Mouse (Mus musculus) cerebellum, adult 2 months (tissue): Measurements from ENCODE around the gene Thsd7a. TPM values are rescaled to one million over a fixed set of nuclear protein-coding genes. Genes with fewer than 3 reads are reported as not detected.

Experiments used
- DNase-seq, 2 experiments: peaks; one replicate each; pipeline ENCODE4 v3.0.0; 2021
- H3K27ac ChIP-seq: fragments of 200-500 bp; 2 replicates; pipeline ENCODE4 v1.5.1; 2012; ENCODE audit warnings: low read length, control low read depth, inconsistent platforms; ENCODE audit not compliant: insufficient read depth
- H3K27me3 ChIP-seq: fragments of 200-500 bp; 2 replicates; pipeline ENCODE4 v1.6.1; 2012; ENCODE audit warnings: inconsistent platforms, mild to moderate bottlenecking, low read length, moderate library complexity; ENCODE audit not compliant: control insufficient read depth, insufficient read depth
- H3K4me1 ChIP-seq: fragments of 200-500 bp; 2 replicates; pipeline ENCODE4 v1.6.1; 2011; ENCODE audit warnings: low read length; ENCODE audit not compliant: control insufficient read depth, insufficient read depth
- H3K4me3 ChIP-seq: fragments of 200-500 bp; replicated peaks from 2 replicates; pipeline ENCODE3; 2011; ENCODE audit warnings: mild to moderate bottlenecking, low read depth, low read length, control low read depth; ENCODE audit not compliant: insufficient read depth
- CTCF ChIP-seq: fragments of 200-500 bp; IDR thresholded peaks from 2 replicates; pipeline ENCODE4 v1.5.1; 2011; ENCODE audit warnings: low read depth, mild to moderate bottlenecking, control low read depth, low read length, moderate library complexity, borderline replicate concordance; ENCODE audit not compliant: insufficient read depth
- POLR2A ChIP-seq: fragments of 200-500 bp; IDR thresholded peaks from 2 replicates; pipeline ENCODE4 v1.6.1; 2011; ENCODE audit warnings: low read length, control low read depth, borderline replicate concordance; ENCODE audit not compliant: insufficient read depth
- WGBS: fragments of 180-500 bp; shearing (Covaris S2); methylation state at CpG from one replicate; pipeline ENCODE4 v1.1.7; 2018; 5-methylcytosine and 5-hydroxymethylcytosine counted together
- polyA plus RNA-seq: library from polyadenylated mRNA; depleted of rRNA; stranded (reverse); fragments of >200 nt; gene quantifications from 2 replicates; pipeline ENCODE4 v1.2.3, GENCODE M21; 2012

The Thsd7a gene
- polyA plus RNA-seq, 1 experiment, result 10.4 TPM

DNA sequence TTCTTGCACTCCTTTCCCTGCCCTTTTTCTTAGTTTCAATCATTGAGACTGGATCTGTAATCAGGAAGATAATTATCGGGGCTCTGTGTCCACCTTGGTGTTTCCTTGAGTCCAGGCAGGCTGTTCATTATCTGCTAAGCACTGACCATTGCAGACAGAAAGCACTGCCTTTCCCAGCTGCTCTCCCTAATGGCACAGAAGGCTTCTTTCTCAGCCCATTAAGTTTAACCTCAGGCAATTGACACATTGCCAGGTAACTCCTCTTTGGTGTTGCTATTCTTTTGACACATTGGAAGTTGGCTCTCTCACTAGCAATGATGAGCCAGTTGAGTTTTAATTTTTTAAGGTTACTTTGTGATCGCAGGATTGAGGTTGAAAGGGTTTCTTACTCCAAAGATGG is 441.7 kb downstream of the Thsd7a start:
- no peaks in the 10 kb centered on the region for H3K27me3 ChIP-seq
- TF ChIP-seq POLR2A (no peak), CTCF (no peak)
- no peak overlapping the region for H3K27ac ChIP-seq
- no peak overlapping the region for H3K4me3 ChIP-seq
- no peaks in the 10 kb centered on the region for H3K4me1 ChIP-seq
- WGBS, result 19% methylated on average over 2 of the region's 2 CpGs
- peak in 1 of 2 experiments; percentile 26 for DNase-seq

DNA sequence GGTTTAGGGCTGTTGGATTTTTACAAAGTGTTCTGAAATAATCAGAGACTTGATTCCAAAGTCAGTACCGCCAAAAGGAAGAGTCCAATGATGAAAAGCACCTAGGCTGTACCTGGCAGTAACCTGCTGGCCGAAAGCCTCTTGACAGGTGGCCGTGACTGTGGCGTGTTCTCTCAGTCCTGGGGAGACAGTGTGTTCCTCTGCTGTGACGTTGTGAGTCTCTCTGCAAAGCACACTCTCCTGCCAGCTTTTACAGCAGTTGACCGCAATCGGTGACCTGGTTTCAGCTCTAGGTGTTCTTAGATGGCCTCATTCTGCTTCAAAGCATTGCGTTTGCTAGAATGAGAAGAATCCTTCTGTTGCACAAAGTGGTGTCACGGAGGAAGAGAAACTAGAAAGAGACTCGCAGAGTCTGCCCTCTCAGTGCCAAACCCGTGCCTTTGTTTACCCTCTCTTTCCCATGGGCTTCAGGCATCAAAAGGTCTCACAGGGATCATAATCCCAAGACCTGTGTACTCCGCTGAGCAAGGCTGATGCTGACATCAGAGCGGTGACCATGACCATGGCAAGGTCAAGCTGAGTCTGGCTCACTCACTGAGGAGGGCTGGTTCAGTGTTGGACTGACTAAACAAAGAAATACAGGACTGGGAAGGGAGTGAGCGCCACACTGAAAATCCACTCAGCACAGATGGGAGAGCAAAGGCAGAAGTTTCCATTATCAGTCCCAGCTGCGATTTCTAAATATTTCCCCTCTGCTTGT is 486.4 kb downstream of the Thsd7a start:
- peak; percentile 82 to 90 for DNase-seq
- Histone ChIP-seq H3K27ac (no peak overlapping the region), H3K4me3 (no peak overlapping the region), H3K4me1 (peaks cover 6% of the 10 kb centered on the region), H3K27me3 (no peaks in the 10 kb centered on the region)
- TF ChIP-seq POLR2A (no peak), CTCF (no peak)
- 40% methylated on average over 15 of the region's 15 CpGs for whole genome bisulfite sequencing
